Mouse (Mus musculus) CD4-positive, CD25-positive, alpha-beta regulatory T cell, adult 4 months (primary cell): Measurements from ENCODE around the gene Ak1. TPM values are rescaled to one million over a fixed set of nuclear protein-coding genes. Genes with fewer than 3 reads are reported as not detected.

Experiments
- ATAC-seq: one replicate; pipeline ENCODE4 v1.8.0; 2017
- polyA plus RNA-seq, 2 experiments: library from polyadenylated mRNA; unstranded; fragments of 100-300 nt; shearing (Covaris generic); gene quantifications; one replicate each; pipeline ENCODE4 v1.2.1; 2017

Ak1 gene
- not detected for polyA plus RNA-seq

GRCm38 (mm10) chr2:32621517-32621859 lies at the start of gene Ak1:
Gene Ak1 (plus strand): TSS chr2:32621758.
- ATAC-seq = no peak

DNA sequence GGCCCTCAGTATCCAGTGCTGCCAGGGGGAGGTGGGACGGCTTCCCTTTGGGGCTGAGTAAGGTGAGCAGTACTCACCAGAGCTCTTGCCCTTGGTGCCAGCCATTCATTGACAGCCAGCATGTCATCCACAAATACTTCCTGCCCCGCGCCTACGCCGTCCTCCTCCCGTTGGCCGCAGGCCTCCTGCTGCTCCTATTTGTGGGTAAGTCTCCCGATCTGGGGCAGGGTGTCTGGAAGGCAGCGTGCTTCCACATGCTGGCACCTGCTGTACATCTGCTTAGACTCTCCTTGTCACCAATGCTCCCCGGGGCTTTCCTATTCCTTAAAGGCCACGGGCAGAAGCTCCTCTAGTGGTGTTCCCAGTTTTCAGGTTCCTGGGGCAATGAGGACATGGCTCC lies 49.4 kb upstream of the Ak1 start:
- no peak for ATAC-seq

- no peak for ATAC-seq
Measured at GRCm38 (mm10) chr2:32574497-32574896, 47.1 kb upstream of the Ak1 start, which contains the start of gene Pip5kl1. Gene Pip5kl1 (plus strand): TSS chr2:32574797.

GRCm38 (mm10) chr2:32574901-32575585 lies 46.5 kb upstream of the Ak1 start:
- peak; percentile 50 for ATAC-seq

- peak; percentile 67 for ATAC-seq
Measured at GRCm38 (mm10) chr2:32575586-32576160, 45.9 kb upstream of the Ak1 start, which contains the start of gene 9430097D07Rik. Gene 9430097D07Rik (minus strand): TSS chr2:32575684.

- no peak for ATAC-seq
Measured at GRCm38 (mm10) chr2:32576532-32576931, 45.0 kb upstream of the Ak1 start.

DNA sequence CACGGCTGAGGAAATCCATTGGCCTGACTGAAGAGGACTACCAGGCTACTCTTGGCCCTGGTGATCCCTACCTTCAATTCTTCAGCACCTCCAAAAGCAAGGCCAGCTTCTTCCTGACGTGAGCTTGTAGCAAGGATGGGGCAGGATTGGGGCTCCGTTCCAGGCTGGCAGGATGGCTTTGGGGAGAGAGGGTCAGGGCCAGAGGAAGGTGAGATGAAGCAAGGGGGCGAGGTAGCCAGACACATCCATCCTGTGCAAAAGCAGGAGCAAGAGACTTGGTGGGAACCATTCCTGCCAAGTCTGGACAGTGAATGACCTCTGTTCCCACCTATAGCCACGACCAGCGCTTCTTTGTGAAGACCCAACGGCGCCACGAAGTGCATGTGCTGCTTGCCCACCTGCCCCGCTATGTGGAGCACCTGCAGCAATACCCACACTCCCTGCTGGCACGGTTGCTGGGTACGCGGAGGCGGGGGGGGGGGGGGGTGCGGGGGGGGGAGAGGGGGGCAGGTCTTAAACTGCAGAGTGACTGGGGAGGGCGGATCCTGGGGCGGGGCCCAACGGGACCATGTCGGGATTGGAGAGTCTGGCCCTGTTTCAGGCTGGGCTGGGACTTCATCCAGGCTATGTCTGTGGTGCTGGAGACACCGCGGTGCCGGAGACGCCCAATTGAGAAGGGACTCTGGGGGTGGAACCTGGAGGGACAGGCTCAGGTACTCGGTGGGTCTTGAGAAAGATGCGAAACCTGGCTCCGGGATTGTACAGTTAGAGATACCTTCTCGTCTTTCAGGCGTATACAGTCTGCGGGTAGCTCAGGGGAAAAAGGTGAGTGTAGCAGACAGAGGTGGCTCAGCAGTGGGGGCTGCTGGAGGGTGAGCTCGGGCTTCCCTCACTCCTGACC lies 43.2 kb upstream of the Ak1 start:
- no peak for ATAC-seq

DNA sequence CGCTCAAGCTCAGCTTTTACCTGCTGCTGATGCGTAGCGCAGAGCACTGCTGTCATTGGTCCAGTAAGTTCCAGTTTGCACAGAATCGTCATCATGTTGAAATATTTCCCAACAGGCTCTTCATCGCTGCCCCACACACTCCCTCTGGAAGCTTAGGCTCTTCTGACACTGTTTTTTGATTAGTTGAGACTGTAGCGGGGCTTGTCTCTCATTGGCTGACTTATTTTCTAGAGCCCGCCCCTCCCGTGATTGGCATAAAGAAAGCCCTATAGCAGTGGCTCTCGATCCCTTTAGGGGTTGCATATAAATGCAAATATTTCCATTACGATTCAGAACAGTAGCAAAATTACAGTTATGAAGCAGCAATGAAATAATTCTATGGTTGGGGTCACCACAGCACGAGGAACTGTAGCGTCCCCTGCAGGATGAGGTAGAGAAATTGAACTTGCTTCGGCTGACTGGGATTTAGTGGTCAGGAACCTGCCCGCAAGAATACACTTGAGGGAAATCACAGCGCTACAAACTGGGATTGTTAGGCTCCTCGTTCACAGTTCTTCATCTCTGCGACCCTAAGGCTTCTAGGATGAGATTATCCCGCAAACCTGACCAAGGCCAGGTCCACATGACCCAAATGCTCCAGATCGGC lies 40.0 kb upstream of the Ak1 start:
- ATAC-seq = no peak

GRCm38 (mm10) chr2:32582830-32583799 lies 38.4 kb upstream of the Ak1 start:
- ATAC-seq = peak; percentile 61

- no peak for ATAC-seq
Measured at GRCm38 (mm10) chr2:32585149-32585714, 36.3 kb upstream of the Ak1 start.

DNA sequence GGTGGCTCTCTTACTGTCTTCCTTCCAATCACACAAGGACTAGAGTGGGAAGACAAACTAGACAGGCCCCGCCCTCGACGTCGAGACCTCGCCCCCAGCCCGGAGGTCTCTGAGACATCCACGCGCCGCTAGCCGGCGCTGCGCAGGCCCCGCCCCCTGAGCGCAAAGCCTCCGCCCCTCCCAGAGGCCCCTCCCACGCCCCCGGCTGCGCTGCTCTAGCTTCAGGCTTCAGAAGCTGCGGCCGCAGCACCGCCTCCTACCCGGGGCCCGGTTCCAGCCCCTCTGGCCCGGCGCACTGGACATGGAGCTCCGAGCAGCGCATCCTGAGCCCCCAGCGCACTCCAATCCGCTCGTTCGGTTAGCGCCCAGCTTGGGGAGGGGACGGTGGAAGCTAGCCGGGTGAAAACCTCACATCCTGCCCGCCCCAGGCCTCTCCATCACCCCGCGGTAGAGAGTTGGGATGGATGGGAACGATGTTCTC lies 34.6 kb upstream of the Ak1 start, which contains the start of gene St6galnac4:
Gene St6galnac4, plus strand, starts transcription at position 225 of the 481 bp plus-strand sequence.
- ATAC-seq = peak; percentile 81

- peak; percentile 51 for ATAC-seq
Measured at GRCm38 (mm10) chr2:32587731-32588321, 33.7 kb upstream of the Ak1 start.

- no peak for ATAC-seq
Measured at GRCm38 (mm10) chr2:32589213-32589795, 32.3 kb upstream of the Ak1 start.

- ATAC-seq = no peak
Measured at GRCm38 (mm10) chr2:32590224-32590623, 31.3 kb upstream of the Ak1 start.

DNA sequence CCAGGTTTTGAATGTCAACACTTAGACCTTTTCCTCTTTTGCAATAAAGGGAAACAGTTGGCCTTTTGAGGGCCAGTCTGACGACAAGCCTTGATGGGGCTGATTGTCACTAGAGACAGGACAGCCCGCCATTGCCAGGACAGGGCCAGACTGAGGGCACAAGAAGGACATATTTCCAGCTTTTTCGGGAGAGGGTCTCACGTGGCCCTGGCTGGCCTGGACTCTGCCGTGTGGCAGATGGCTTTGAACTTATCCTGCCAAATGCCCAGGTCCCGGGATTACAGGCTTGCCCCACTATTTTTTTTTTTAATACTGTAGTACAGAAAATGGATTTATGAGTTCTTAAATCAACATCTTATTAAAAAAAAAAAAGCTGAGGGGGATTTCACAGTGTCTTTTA lies 30.3 kb upstream of the Ak1 start:
- ATAC-seq = no peak

DNA sequence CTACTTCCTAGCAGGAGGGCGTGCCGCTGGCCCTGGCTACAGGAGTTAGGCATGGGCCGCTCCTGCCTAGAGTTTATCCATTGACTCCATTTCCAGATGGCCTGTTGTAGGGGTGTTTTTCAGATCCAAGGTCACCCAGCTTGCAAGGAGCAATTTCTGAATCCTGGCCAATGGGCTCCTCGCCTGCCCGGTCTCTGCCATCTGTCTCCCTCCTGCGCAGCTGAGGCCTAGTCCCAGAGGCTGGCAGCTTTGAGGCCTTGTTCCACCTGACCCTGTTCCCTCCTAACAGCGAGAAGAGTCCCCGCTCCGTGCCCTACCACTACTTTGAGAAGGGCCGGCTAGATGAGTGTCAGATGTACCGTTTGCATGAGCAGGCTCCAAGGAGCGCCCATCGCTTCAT lies 24.8 kb upstream of the Ak1 start:
- ATAC-seq = no peak

GRCm38 (mm10) chr2:32597248-32597647 lies 24.3 kb upstream of the Ak1 start:
- ATAC-seq = no peak

GRCm38 (mm10) chr2:32597699-32598098 lies 23.9 kb upstream of the Ak1 start:
- ATAC-seq = no peak

- ATAC-seq = no peak
Measured at GRCm38 (mm10) chr2:32598506-32598905, 23.1 kb upstream of the Ak1 start.

DNA sequence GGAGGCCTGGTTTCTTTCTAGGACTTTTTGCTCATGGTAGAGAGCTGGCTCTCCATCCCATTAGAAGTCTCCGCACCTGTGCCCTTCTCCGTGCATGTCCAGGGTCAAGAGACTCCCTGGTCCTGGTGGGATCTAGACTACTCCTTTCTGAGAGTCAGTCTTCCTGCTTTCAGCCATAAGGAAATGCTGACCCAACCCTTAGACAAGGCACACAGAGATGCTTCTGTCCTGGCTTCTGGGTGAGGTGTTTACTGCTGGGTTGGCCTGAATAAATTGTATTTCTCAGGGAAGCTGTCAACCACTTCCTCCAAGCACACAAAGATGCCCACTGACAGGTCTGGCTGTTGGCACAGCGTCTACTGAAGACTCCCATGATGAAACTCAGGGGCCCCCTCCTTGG lies 22.1 kb upstream of the Ak1 start, which contains the start of gene St6galnac6:
Gene St6galnac6, plus strand, starts transcription at position 301 of the 400 bp plus-strand sequence.
- no peak for ATAC-seq
